Mouse (Mus musculus): ENCODE data around the gene Bst1. TPM values are rescaled to one million over a fixed set of nuclear protein-coding genes. Genes with fewer than 3 reads are reported as not detected.

Bst1 gene
- polyA plus RNA-seq, 1 experiment from 2014 or later: 0.82 TPM

- 64% methylated on average over 8 of the region's 8 CpGs for WGBS
- H3K4me2 ChIP-seq: no peak overlapping the region
Measured at GRCm38 (mm10) chr5:43859663-43860062, 41.0 kb downstream of the Bst1 start.

GRCm38 (mm10) chr5:43860096-43860495 is 41.4 kb downstream of the Bst1 start:
- Histone ChIP-seq H3K4me2 (no peak overlapping the region), H3K27me3 (ENCODE audit: insufficient read depth, low read length) (no peaks in the 10 kb centered on the region), H3K27ac (ENCODE audit: low read depth) (no peak overlapping the region), H3K9me3 (ENCODE audit: low read depth, low read length) (peaks cover 4% of the 10 kb centered on the region; the same call in 1 of the 2 replicates), H3K9ac (no peak overlapping the region), H3K4me3 (ENCODE audit: low read depth, low read length) (no peak overlapping the region), H3K36me3 (ENCODE audit: insufficient read depth) (no peaks in the 10 kb centered on the region), H3K4me1 (ENCODE audit: insufficient read depth) (no peaks in the 10 kb centered on the region)
- no peak for DNase-seq
- 88% methylated on average over 5 of the region's 5 CpGs for WGBS
- no peak for ATAC-seq (ENCODE audit: insufficient read depth)
- TF ChIP-seq CTCF (IDR thresholded peaks at IDR 0.05; ENCODE audit: low read depth): no peak

More at GRCm38 (mm10) chr5:43859663-43860062, 41.0 kb downstream of the Bst1 start:
- ATAC-seq (ENCODE audit: insufficient read depth): no peak
- no peak for DNase-seq
- TF ChIP-seq CTCF (IDR thresholded peaks at IDR 0.05; ENCODE audit: low read depth): no peak
- Histone ChIP-seq H3K27me3 (ENCODE audit: insufficient read depth, low read length) (no peaks in the 10 kb centered on the region), H3K36me3 (ENCODE audit: insufficient read depth) (no peaks in the 10 kb centered on the region), H3K27ac (ENCODE audit: low read depth) (no peak overlapping the region), H3K4me3 (ENCODE audit: low read depth, low read length) (no peak overlapping the region), H3K9me3 (ENCODE audit: low read depth, low read length) (peaks cover 4% of the 10 kb centered on the region; the same call in 1 of the 2 replicates), H3K4me1 (ENCODE audit: insufficient read depth) (no peaks in the 10 kb centered on the region), H3K9ac (no peak overlapping the region)

- no peak overlapping the region for H3K27ac ChIP-seq (ENCODE audit: low read depth)
- DNase-seq (no peak), ATAC-seq (ENCODE audit: insufficient read depth) (no peak)
- no peak for TF ChIP-seq CTCF (IDR thresholded peaks at IDR 0.05; ENCODE audit: low read depth)
- H3K9ac ChIP-seq: no peak overlapping the region
- H3K4me3 ChIP-seq (ENCODE audit: low read depth, low read length): no peak overlapping the region
- peaks cover 4% of the 10 kb centered on the region; the same call in 1 of the 2 replicates for H3K9me3 ChIP-seq (ENCODE audit: low read depth, low read length)
- no peaks in the 10 kb centered on the region for H3K27me3 ChIP-seq (ENCODE audit: insufficient read depth, low read length)
- WGBS: 56% methylated on average over 5 of the region's 5 CpGs
- H3K4me2 ChIP-seq: no peak overlapping the region
- no peaks in the 10 kb centered on the region for H3K4me1 ChIP-seq (ENCODE audit: insufficient read depth)
- H3K36me3 ChIP-seq (ENCODE audit: insufficient read depth): no peaks in the 10 kb centered on the region
Measured at GRCm38 (mm10) chr5:43860670-43861431, 42.2 kb downstream of the Bst1 start.

GRCm38 (mm10) chr5:43863642-43864041 is 45.0 kb downstream of the Bst1 start:
- Histone ChIP-seq H3K27ac (ENCODE audit: low read depth) (no peak overlapping the region), H3K9ac (no peak overlapping the region), H3K4me3 (ENCODE audit: low read depth, low read length) (no peak overlapping the region), H3K4me1 (ENCODE audit: insufficient read depth) (no peaks in the 10 kb centered on the region), H3K36me3 (ENCODE audit: insufficient read depth) (no peaks in the 10 kb centered on the region), H3K27me3 (ENCODE audit: insufficient read depth, low read length) (no peaks in the 10 kb centered on the region), H3K4me2 (no peak overlapping the region), H3K9me3 (ENCODE audit: low read depth, low read length) (no peaks in the 10 kb centered on the region)
- DNase-seq (no peak), ATAC-seq (ENCODE audit: insufficient read depth) (no peak)
- WGBS: 36% methylated on average over 6 of the region's 6 CpGs
- no peak for TF ChIP-seq CTCF (IDR thresholded peaks at IDR 0.05; ENCODE audit: low read depth)

- Histone ChIP-seq H3K9me3 (ENCODE audit: low read depth, low read length) (no peaks in the 10 kb centered on the region), H3K36me3 (ENCODE audit: insufficient read depth) (no peaks in the 10 kb centered on the region), H3K4me2 (no peak overlapping the region), H3K27me3 (ENCODE audit: insufficient read depth, low read length) (no peaks in the 10 kb centered on the region), H3K4me1 (ENCODE audit: insufficient read depth) (no peaks in the 10 kb centered on the region), H3K27ac (ENCODE audit: low read depth) (no peak overlapping the region), H3K9ac (no peak overlapping the region), H3K4me3 (ENCODE audit: low read depth, low read length) (no peak overlapping the region)
- no peak for TF ChIP-seq CTCF (IDR thresholded peaks at IDR 0.05; ENCODE audit: low read depth)
- 50% methylated on average over 2 of the region's 2 CpGs for WGBS
- DNase-seq (peak; percentile 29), ATAC-seq (ENCODE audit: insufficient read depth) (no peak)
Measured at GRCm38 (mm10) chr5:43865316-43865715, 46.6 kb downstream of the Bst1 start.

GRCm38 (mm10) chr5:43868253-43868652 is 49.6 kb downstream of the Bst1 start, which contains the start of gene Cd38:
Cd38 (plus strand) TSS chr5:43868553.
- Histone ChIP-seq H3K36me3 (ENCODE audit: insufficient read depth) (no peaks in the 10 kb centered on the region), H3K4me3 (ENCODE audit: low read depth, low read length) (peak within 1 kb of the TSS; percentile 41), H3K27ac (ENCODE audit: low read depth) (peak within 1 kb of the TSS; percentile 58; the same call in 1 of the 2 replicates), H3K4me2 (peak within 1 kb of the TSS; percentile 69), H3K9me3 (ENCODE audit: low read depth, low read length) (no peaks in the 10 kb centered on the region), H3K4me1 (ENCODE audit: insufficient read depth) (no peaks in the 10 kb centered on the region), H3K27me3 (ENCODE audit: insufficient read depth, low read length) (no peaks in the 10 kb centered on the region), H3K9ac (peak within 1 kb of the TSS; percentile 52)
- TF ChIP-seq CTCF (IDR thresholded peaks at IDR 0.05; ENCODE audit: low read depth): no peak
- ATAC-seq (ENCODE audit: insufficient read depth): no peak
- DNase-seq: no peak

GRCm38 (mm10) chr5:43868711-43869600 is 50.3 kb downstream of the Bst1 start:
- peak; percentile 81; the same call in 1 of the 2 replicates for ATAC-seq (ENCODE audit: insufficient read depth)
- H3K36me3 ChIP-seq (ENCODE audit: insufficient read depth): no peaks in the 10 kb centered on the region
- H3K9me3 ChIP-seq (ENCODE audit: low read depth, low read length): no peaks in the 10 kb centered on the region
- peak; percentile 39 for DNase-seq
- no peak for TF ChIP-seq CTCF (IDR thresholded peaks at IDR 0.05; ENCODE audit: low read depth)
- H3K4me2 ChIP-seq: peak overlapping the region; percentile 69
- no peaks in the 10 kb centered on the region for H3K4me1 ChIP-seq (ENCODE audit: insufficient read depth)
- 3% methylated on average over 28 of the region's 28 CpGs for WGBS
- H3K27ac ChIP-seq (ENCODE audit: low read depth): peak overlapping the region; percentile 58; the same call in 1 of the 2 replicates
- peak overlapping the region; percentile 41 for H3K4me3 ChIP-seq (ENCODE audit: low read depth, low read length)
- H3K9ac ChIP-seq: peak overlapping the region; percentile 52
- no peaks in the 10 kb centered on the region for H3K27me3 ChIP-seq (ENCODE audit: insufficient read depth, low read length)

All from lung, embryonic 14.5 days (tissue).